Mouse (Mus musculus) forelimb bud, embryonic 11.5 days (tissue): ENCODE data around the gene Steap1.

Experiments used
- DNase-seq: peaks from one replicate; pipeline ENCODE4 v3.0.0-alpha.2; 2012; ENCODE audit warnings: low read depth, low spot score

The Steap1 gene

GRCm38 (mm10) chr5:5688228-5688627 lies 60.9 kb downstream of the Steap1 start:
- no peak for DNase-seq

GRCm38 (mm10) chr5:5686973-5687372 lies 62.2 kb downstream of the Steap1 start:
- DNase-seq = no peak
